ENCODE assay signal across 22 mouse cellular contexts in genomic region chr11:11727936-11728556, GRCm38 (mm10). TPM values are rescaled to one million over a fixed set of nuclear protein-coding genes. Genes with fewer than 3 reads are reported as not detected.
A peak's percentile ranks its signal among the peaks of the same experiment; 100 is the strongest.
DNase-seq lines count a peak whose midpoint lies in the region; ATAC-seq and TF ChIP-seq lines count a peak whose summit lies in the region.
"Had no signal": no experiment of that assay in that cellular context is flagged by ENCODE, and none has a peak within 500 bp of the region (broad histone marks: within the 10 kb centered on the region; RNA-seq: fewer than 3 reads in every experiment).

No protein-coding gene starts in this region.

- H3K36me3 ChIP-seq in heart, embryonic 10.5 days: no peaks in the 10 kb centered on the region
- no peaks in the 10 kb centered on the region for H3K36me3 ChIP-seq in stomach, embryonic 14.5 days (ENCODE audit: control insufficient read depth, insufficient read depth, low read length)
- H3K36me3 ChIP-seq in stomach, postnatal 0 days (ENCODE audit: control insufficient read depth, insufficient read depth, low read length): no peaks in the 10 kb centered on the region
- H3K36me3 ChIP-seq in liver, embryonic 16.5 days (ENCODE audit: control insufficient read depth, insufficient read depth): no peaks in the 10 kb centered on the region
- H3K36me3 ChIP-seq: embryonic facial prominence, embryonic 13.5 days; forebrain, embryonic 12.5 days; heart, embryonic 12.5 days; limb, embryonic 12.5 days; midbrain, embryonic 10.5 days had no signal

- 0 out of 2 replicates have a peak, but pooled peaks have one; percentile 37 for ATAC-seq in stomach, embryonic 14.5 days (ENCODE audit: insufficient number of reproducible peaks, insufficient read depth, low FRiP score, low read depth)
- ATAC-seq in stomach, postnatal 0 days (ENCODE audit: low FRiP score, low TSS enrichment): no peak
- peak; percentile 37 for ATAC-seq in liver, embryonic 16.5 days (ENCODE audit: low read depth)
- no peak for ATAC-seq in frontal cortex, adult (ENCODE audit: low TSS enrichment)
- ATAC-seq: CD4-positive, CD25-positive, alpha-beta regulatory T cell, adult 4 months; hindbrain, embryonic 16.5 days had no signal

- WGBS in heart, embryonic 10.5 days: 80% methylated on average over 10 of the region's 10 CpGs
- 89% methylated on average over 10 of the region's 10 CpGs for WGBS in stomach, embryonic 14.5 days
- WGBS in stomach, postnatal 0 days: 90% methylated on average over 10 of the region's 10 CpGs
- 51% methylated on average over 10 of the region's 10 CpGs for WGBS in liver, embryonic 16.5 days (ENCODE audit: insufficient replicate concordance)

- no peak overlapping the region for H3K4me3 ChIP-seq in heart, embryonic 10.5 days
- H3K4me3 ChIP-seq in stomach, embryonic 14.5 days (ENCODE audit: low read depth, low read length): no peak overlapping the region
- H3K4me3 ChIP-seq in stomach, postnatal 0 days (ENCODE audit: low read depth, low read length): no peak overlapping the region
- no peak overlapping the region for H3K4me3 ChIP-seq in liver, embryonic 16.5 days (ENCODE audit: low read depth, low read length)
- H3K4me3 ChIP-seq: embryonic facial prominence, embryonic 13.5 days; forebrain, embryonic 12.5 days; heart, embryonic 12.5 days; limb, embryonic 12.5 days; midbrain, embryonic 10.5 days had no signal

- peaks cover 16% of the 10 kb centered on the region; the same call in 1 of the 2 replicates for H3K4me1 ChIP-seq in heart, embryonic 10.5 days
- no peaks in the 10 kb centered on the region for H3K4me1 ChIP-seq in stomach, embryonic 14.5 days (ENCODE audit: control insufficient read depth, insufficient read depth, low read length)
- no peaks in the 10 kb centered on the region for H3K4me1 ChIP-seq in stomach, postnatal 0 days (replicated peaks; ENCODE audit: control insufficient read depth, insufficient read depth)
- peaks cover 75% of the 10 kb centered on the region for H3K4me1 ChIP-seq in liver, embryonic 16.5 days (ENCODE audit: control insufficient read depth, low read depth, low read length)
- H3K4me1 ChIP-seq: embryonic facial prominence, embryonic 13.5 days; forebrain, embryonic 12.5 days; heart, embryonic 12.5 days; limb, embryonic 12.5 days; midbrain, embryonic 10.5 days had no signal

- no peaks in the 10 kb centered on the region for H3K9me3 ChIP-seq in heart, embryonic 10.5 days
- H3K9me3 ChIP-seq in stomach, embryonic 14.5 days (ENCODE audit: control insufficient read depth, low read depth, low read length): no peaks in the 10 kb centered on the region
- H3K9me3 ChIP-seq in stomach, postnatal 0 days (ENCODE audit: control insufficient read depth, low read length): no peaks in the 10 kb centered on the region
- no peaks in the 10 kb centered on the region for H3K9me3 ChIP-seq in liver, embryonic 16.5 days (replicated peaks; ENCODE audit: control insufficient read depth, low read length)
- H3K9me3 ChIP-seq: embryonic facial prominence, embryonic 13.5 days; forebrain, embryonic 12.5 days; heart, embryonic 12.5 days; limb, embryonic 12.5 days; midbrain, embryonic 10.5 days had no signal

- no peak for TF ChIP-seq CTCF in stomach, postnatal 0 days (IDR thresholded peaks at IDR 0.05; ENCODE audit: low read depth)

- no peak overlapping the region for H3K9ac ChIP-seq in stomach, embryonic 14.5 days (replicated peaks; ENCODE audit: low read depth, low read length)
- no peak overlapping the region for H3K9ac ChIP-seq in stomach, postnatal 0 days (ENCODE audit: low read length)
- peak overlapping the region; percentile 53; the same call in 1 of the 2 replicates for H3K9ac ChIP-seq in liver, embryonic 16.5 days (ENCODE audit: low read depth, low read length)
- H3K9ac ChIP-seq: embryonic facial prominence, embryonic 13.5 days; forebrain, embryonic 12.5 days; heart, embryonic 12.5 days; limb, embryonic 12.5 days had no signal

- no peak for TF ChIP-seq EP300 in stomach, postnatal 0 days (optimal IDR thresholded peaks at IDR 0.05)

- peak overlapping the region; percentile 23; the same call in 1 of the 2 replicates for H3K27ac ChIP-seq in heart, embryonic 10.5 days
- no peak overlapping the region for H3K27ac ChIP-seq in stomach, embryonic 14.5 days (ENCODE audit: low read length)
- no peak overlapping the region for H3K27ac ChIP-seq in stomach, postnatal 0 days (replicated peaks)
- H3K27ac ChIP-seq in liver, embryonic 16.5 days (ENCODE audit: low read length): peak overlapping the region; percentile 97
- H3K27ac ChIP-seq: embryonic facial prominence, embryonic 13.5 days; forebrain, embryonic 12.5 days; limb, embryonic 12.5 days; midbrain, embryonic 10.5 days had no signal

- no peak overlapping the region for H3K4me2 ChIP-seq in stomach, embryonic 14.5 days (replicated peaks; ENCODE audit: low read depth, low read length)
- H3K4me2 ChIP-seq in stomach, postnatal 0 days (replicated peaks; ENCODE audit: low read depth): no peak overlapping the region
- H3K4me2 ChIP-seq in liver, embryonic 16.5 days (ENCODE audit: low read depth, low read length): peak overlapping the region; percentile 50
- H3K4me2 ChIP-seq: embryonic facial prominence, embryonic 13.5 days; forebrain, embryonic 12.5 days; heart, embryonic 12.5 days; limb, embryonic 12.5 days had no signal

- no peaks in the 10 kb centered on the region for H3K27me3 ChIP-seq in heart, embryonic 10.5 days (ENCODE audit: insufficient read depth, poor library complexity, severe bottlenecking)
- H3K27me3 ChIP-seq in stomach, embryonic 14.5 days (ENCODE audit: control insufficient read depth, insufficient read depth, low read length): no peaks in the 10 kb centered on the region
- H3K27me3 ChIP-seq in stomach, postnatal 0 days (ENCODE audit: control insufficient read depth, insufficient read depth, low read length): no peaks in the 10 kb centered on the region
- no peaks in the 10 kb centered on the region for H3K27me3 ChIP-seq in liver, embryonic 16.5 days (ENCODE audit: control insufficient read depth, insufficient read depth, low read depth, low read length)
- H3K27me3 ChIP-seq: embryonic facial prominence, embryonic 13.5 days; forebrain, embryonic 12.5 days; heart, embryonic 12.5 days; limb, embryonic 12.5 days had no signal

- DNase-seq in heart, embryonic 10.5 days (ENCODE audit: low spot score): no peak
- DNase-seq in heart, adult 9 months (ENCODE audit: low spot score in 2 of 2): no peak
- DNase-seq in stomach, postnatal 0 days (ENCODE audit: low spot score): no peak
- no peak for DNase-seq in thymus, postnatal 25 days
- no peak for DNase-seq in urinary bladder, postnatal 36 days (ENCODE audit: low spot score in 2 of 2)
- DNase-seq: adrenal gland, postnatal 14 days; cerebellum, adult 8-10 months; gastrocnemius, postnatal 36 days; heart, postnatal 36 days; kidney, adult 11 months; kidney, postnatal 14 days; thymus, adult 2 months had no signal

RNA-seq across cellular contexts. Expression of gene Ikzf1, which starts 43.2 kb away (rescaled TPM):
- 7.2 and 7.4 TPM in 2 replicates for polyA plus RNA-seq in heart, embryonic 10.5 days (2016; fragmentation: Nextera tagmentation; extraction: Ambion mirVana)
- polyA plus RNA-seq in stomach, embryonic 14.5 days (2014; fragmentation: Nextera tagmentation; extraction: Ambion mirVana): 2.2 and 2.6 TPM in 2 replicates
- polyA plus RNA-seq in stomach, postnatal 0 days (2015; fragmentation: Nextera tagmentation; extraction: Ambion mirVana): 0.39 and 0.62 TPM in 2 replicates
- polyA plus RNA-seq in liver, embryonic 16.5 days (2015; fragmentation: Nextera tagmentation; extraction: Ambion mirVana): 32.8 and 35.1 TPM in 2 replicates

Comparison
In these comparisons a context has a peak if more than half of its experiments do, and no peak if none do; other contexts are left out.
1. ATAC-seq: peak in stomach, embryonic 14.5 days (single experiment) and liver, embryonic 16.5 days (single experiment); none in stomach, postnatal 0 days (single experiment) and frontal cortex, adult (single experiment).
2. H3K27ac ChIP-seq: peak in heart, embryonic 10.5 days (single experiment) and liver, embryonic 16.5 days (single experiment); none in stomach, embryonic 14.5 days (single experiment) and stomach, postnatal 0 days (single experiment).